Mouse (Mus musculus): Measurements from ENCODE around the gene Fam19a5.

Fam19a5 gene

GRCm38 (mm10) chr15:87668112-87668511, 124.0 kb downstream of the Fam19a5 start:
- no peak for DNase-seq

GRCm38 (mm10) chr15:87671929-87672328, 127.8 kb downstream of the Fam19a5 start:
- DNase-seq = no peak

- DNase-seq = no peak
These were observed 134.6 kb downstream of the Fam19a5 start for GRCm38 (mm10) chr15:87678711-87679110.

GRCm38 (mm10) chr15:87682410-87682809, 138.3 kb downstream of the Fam19a5 start:
- DNase-seq = no peak

- DNase-seq = no peak
These were observed 142.4 kb downstream of the Fam19a5 start for GRCm38 (mm10) chr15:87686415-87687040.

- DNase-seq = no peak
These were observed 147.3 kb downstream of the Fam19a5 start for GRCm38 (mm10) chr15:87691271-87691955.

GRCm38 (mm10) chr15:87691958-87692357, 147.9 kb downstream of the Fam19a5 start:
- no peak for DNase-seq

GRCm38 (mm10) chr15:87692394-87692793, 148.3 kb downstream of the Fam19a5 start:
- no peak for DNase-seq

GRCm38 (mm10) chr15:87692865-87693513, 148.9 kb downstream of the Fam19a5 start:
- no peak for DNase-seq

- DNase-seq = no peak
These were observed 153.4 kb downstream of the Fam19a5 start for GRCm38 (mm10) chr15:87697433-87697996.

GRCm38 (mm10) chr15:87698562-87699320, 154.6 kb downstream of the Fam19a5 start:
- DNase-seq = no peak

- no peak for DNase-seq
These were observed 158.7 kb downstream of the Fam19a5 start for GRCm38 (mm10) chr15:87702821-87703220.

GRCm38 (mm10) chr15:87703334-87703733, 159.2 kb downstream of the Fam19a5 start:
- no peak for DNase-seq

GRCm38 (mm10) chr15:87711790-87712189, 167.7 kb downstream of the Fam19a5 start:
- DNase-seq = no peak

- no peak for DNase-seq
These were observed 168.1 kb downstream of the Fam19a5 start for GRCm38 (mm10) chr15:87712221-87712620.

- DNase-seq = no peak
These were observed 171.1 kb downstream of the Fam19a5 start for GRCm38 (mm10) chr15:87715037-87715676.

GRCm38 (mm10) chr15:87717056-87717455, 173.0 kb downstream of the Fam19a5 start:
- no peak for DNase-seq

- no peak for DNase-seq
These were observed 179.4 kb downstream of the Fam19a5 start for GRCm38 (mm10) chr15:87723455-87723986.

GRCm38 (mm10) chr15:87726657-87727236, 182.6 kb downstream of the Fam19a5 start:
- no peak for DNase-seq

GRCm38 (mm10) chr15:87736345-87736744, 192.2 kb downstream of the Fam19a5 start:
- DNase-seq = no peak

- no peak for DNase-seq
These were observed 211.4 kb downstream of the Fam19a5 start for GRCm38 (mm10) chr15:87755482-87755881.

- no peak for DNase-seq
These were observed 221.8 kb downstream of the Fam19a5 start for GRCm38 (mm10) chr15:87765876-87766275.
